Mouse (Mus musculus): ENCODE measurements around the gene Shc3. TPM values are rescaled to one million over a fixed set of nuclear protein-coding genes. Genes with fewer than 3 reads are reported as not detected.

Shc3 gene
- total and polyA plus RNA-seq, 2 experiments from 2014 or later, result 9.1 to 111 TPM

DNA sequence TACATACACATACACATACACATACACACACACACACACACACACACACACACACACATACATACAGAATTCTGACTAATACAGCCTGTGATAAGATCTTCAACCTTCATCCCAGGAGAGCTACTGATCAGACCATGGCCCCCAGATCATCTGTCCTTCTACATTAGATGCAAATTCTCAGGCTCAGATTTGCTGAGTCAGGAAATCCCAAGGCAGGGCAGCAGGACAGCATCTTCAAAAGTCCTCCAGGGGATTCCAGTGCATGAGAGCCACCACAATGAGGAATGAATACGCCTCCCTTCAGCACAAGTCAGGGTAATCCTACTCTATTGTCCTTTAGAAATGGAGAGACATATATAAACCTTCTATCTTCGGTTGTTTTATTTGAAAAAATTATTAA lies 184.3 kb downstream of the Shc3 start:
- ATAC-seq, result no peak
- no peak for TF ChIP-seq CTCF (IDR thresholded peaks at IDR 0.05; ENCODE audit: low read depth)
- Histone ChIP-seq H3K4me1 (ENCODE audit: insufficient read depth, low read length) (no peaks in the 10 kb centered on the region), H3K4me2 (ENCODE audit: low read depth, low read length) (no peak overlapping the region), H3K9me3 (ENCODE audit: low read length) (no peaks in the 10 kb centered on the region), H3K27ac (no peak overlapping the region), H3K4me3 (ENCODE audit: low read length) (no peak overlapping the region), H3K27me3 (ENCODE audit: insufficient read depth, low read length) (no peaks in the 10 kb centered on the region), H3K9ac (replicated peaks; ENCODE audit: low read length) (no peak overlapping the region), H3K36me3 (ENCODE audit: insufficient read depth, low read length) (no peaks in the 10 kb centered on the region)
- 83% methylated on average over 2 of the region's 2 CpGs for WGBS
- no peak for DNase-seq (ENCODE audit: low spot score)

DNA sequence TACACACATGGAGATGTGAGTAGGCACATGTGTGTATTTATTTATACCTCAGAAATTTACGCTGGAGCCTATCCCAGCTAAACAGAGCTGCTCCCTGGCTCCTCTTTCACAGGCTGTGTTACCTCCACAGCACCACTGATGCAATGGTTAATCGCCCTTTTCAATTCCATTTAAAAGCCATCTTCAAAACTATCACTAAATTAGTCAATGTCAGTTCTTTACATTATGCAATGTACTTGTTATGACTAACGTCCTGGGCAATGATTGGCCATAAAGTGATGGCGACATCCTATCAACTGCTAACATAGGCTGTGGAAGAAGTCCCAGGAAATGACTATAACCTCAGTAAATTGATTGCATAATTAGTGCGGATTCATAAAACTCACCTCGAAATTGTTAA lies 187.7 kb downstream of the Shc3 start:
- ATAC-seq (no peak), DNase-seq (ENCODE audit: low spot score) (no peak)
- H3K9me3 ChIP-seq (ENCODE audit: low read length), result no peaks in the 10 kb centered on the region
- 90% methylated on average over 6 of the region's 6 CpGs for WGBS
- no peaks in the 10 kb centered on the region for H3K27me3 ChIP-seq (ENCODE audit: insufficient read depth, low read length)
- H3K9ac ChIP-seq (replicated peaks; ENCODE audit: low read length), result no peak overlapping the region
- H3K4me1 ChIP-seq (ENCODE audit: insufficient read depth, low read length), result no peaks in the 10 kb centered on the region
- no peaks in the 10 kb centered on the region for H3K36me3 ChIP-seq (ENCODE audit: insufficient read depth, low read length)
- no peak overlapping the region for H3K27ac ChIP-seq
- TF ChIP-seq CTCF (IDR thresholded peaks at IDR 0.05; ENCODE audit: low read depth), result no peak
- no peak overlapping the region for H3K4me3 ChIP-seq (ENCODE audit: low read length)
- no peak overlapping the region for H3K4me2 ChIP-seq (ENCODE audit: low read depth, low read length)

Other genes starting within 250 kb of the Shc3 start
- 8.6 and 8.9 TPM in 2 replicates for gene S1pr3, start 160.8 kb downstream of the Shc3 start, total RNA-seq (2014; rRNA removed)
- 8.5 and 9.4 TPM in 2 replicates for gene S1pr3, start 160.8 kb downstream of the Shc3 start, polyA plus RNA-seq (2015; fragmentation: Nextera tagmentation; extraction: Ambion mirVana)
- 40.0 and 41.0 TPM in 2 replicates for gene Cks2, start 75.8 kb upstream of the Shc3 start, total RNA-seq (2014; rRNA removed)
- gene Cks2, start 75.8 kb upstream of the Shc3 start, polyA plus RNA-seq (2015; fragmentation: Nextera tagmentation; extraction: Ambion mirVana), result 58.6 and 69.4 TPM in 2 replicates
- 13.7 and 15.0 TPM in 2 replicates for gene Secisbp2, start 82.3 kb upstream of the Shc3 start, total RNA-seq (2014; rRNA removed)
- 20.1 and 21.8 TPM in 2 replicates for gene Secisbp2, start 82.3 kb upstream of the Shc3 start, polyA plus RNA-seq (2015; fragmentation: Nextera tagmentation; extraction: Ambion mirVana)
- gene Sema4d, start 224.3 kb upstream of the Shc3 start, total RNA-seq (2014; rRNA removed), result 19.7 and 33.1 TPM in 2 replicates
- 13.7 and 15.0 TPM in 2 replicates for gene Sema4d, start 224.3 kb upstream of the Shc3 start, polyA plus RNA-seq (2015; fragmentation: Nextera tagmentation; extraction: Ambion mirVana)